Mouse (Mus musculus) bone marrow, adult 2 months (tissue): ENCODE data around the gene Pcgf6.

Experiments used
- CTCF ChIP-seq: fragments of 200-500 bp; IDR thresholded peaks from 2 replicates; pipeline ENCODE4 v1.5.1; 2011; ENCODE audit warnings: low read length, control low read depth; ENCODE audit not compliant: control insufficient read depth, insufficient read depth
- POLR2A ChIP-seq: fragments of 200-500 bp; IDR thresholded peaks from 2 replicates; pipeline ENCODE4 v1.6.1; 2011; ENCODE audit warnings: low read depth, mild to moderate bottlenecking, control low read depth, low read length, borderline replicate concordance; ENCODE audit not compliant: control insufficient read depth

DNA sequence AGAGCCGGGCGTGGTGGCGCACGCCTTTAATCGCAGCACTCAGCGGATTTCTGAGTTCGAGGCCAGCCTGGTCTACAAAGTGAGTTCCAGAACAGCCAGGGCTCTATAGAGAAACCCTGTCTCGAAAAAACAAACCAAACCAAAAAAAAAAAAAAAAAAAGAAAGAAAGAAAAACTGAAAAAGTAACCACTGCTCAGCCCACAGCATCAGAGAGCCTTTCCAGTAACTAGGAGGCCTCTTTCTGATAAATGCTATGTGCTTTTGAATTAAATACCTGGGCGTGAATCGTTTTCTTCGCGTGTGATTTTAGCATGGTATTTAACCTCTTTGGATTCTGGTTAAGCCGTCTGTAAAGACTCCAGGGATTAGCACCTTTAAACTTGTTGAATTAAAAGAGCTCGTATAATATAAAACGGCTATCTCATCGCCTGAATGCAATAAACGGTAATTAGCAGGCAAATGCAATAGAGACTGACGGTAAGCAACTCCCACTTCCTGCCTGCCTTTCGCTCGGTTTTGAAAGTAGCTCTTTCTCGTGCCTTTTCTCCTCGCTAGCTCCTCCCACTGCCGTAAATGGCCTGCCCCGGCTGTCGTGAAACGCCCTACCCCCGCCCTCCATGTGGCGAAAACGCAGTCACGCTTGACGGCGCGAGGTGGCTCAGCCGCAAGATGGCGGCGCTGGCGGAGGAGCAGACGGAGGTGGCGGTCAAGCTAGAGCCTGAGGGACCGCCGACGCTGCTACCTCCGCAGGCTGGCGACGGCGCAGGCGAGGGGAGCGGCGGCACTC is 16.6 kb upstream of the Pcgf6 start, which contains the start of gene Taf5:
- no peak for TF ChIP-seq CTCF
- peak; percentile 99 for TF ChIP-seq POLR2A
